Mouse (Mus musculus): ENCODE data around the gene Il4. TPM values are rescaled to one million over a fixed set of nuclear protein-coding genes. Genes with fewer than 3 reads are reported as not detected.
"Not testable (repeated sequence)": the region's sequence is repeated elsewhere in the genome, so short reads cannot be mapped to it uniquely, and the experiment has no call there.

Il4 gene
- total RNA-seq, 2 experiments from 2014 or later, result not detected

GRCm38 (mm10) chr11:53559980-53560379, 58.5 kb downstream of the Il4 start:
- DNase-seq, result not testable (repeated sequence)

GRCm38 (mm10) chr11:53557992-53558391, 60.5 kb downstream of the Il4 start:
- DNase-seq, result not testable (repeated sequence)

GRCm38 (mm10) chr11:53556529-53556928, 61.9 kb downstream of the Il4 start:
- not testable (repeated sequence) for DNase-seq

Other genes with a start within 250 kb of the Il4 start
- not detected for gene Leap2, start 195.5 kb downstream of the Il4 start, total RNA-seq (2021)
- 1,000 to 10,000 TPM; 2,590 to 2,622 TPM for gene Uqcrq, start 187.8 kb downstream of the Il4 start, total RNA-seq (2021)
- under 1 TPM; 0.52 to 0.80 TPM for gene Gdf9, start 187.6 kb downstream of the Il4 start, total RNA-seq (2021)
- not detected for gene Gm10447, start 161.6 kb downstream of the Il4 start, total RNA-seq (2021)
- under 1 TPM; 0.30 to 0.57 TPM for gene Shroom1, start 161.5 kb downstream of the Il4 start, total RNA-seq (2021)
- gene Gm9837, start 148.2 kb downstream of the Il4 start, total RNA-seq (2021), result not detected
- gene Gm9945, start 138.5 kb downstream of the Il4 start, total RNA-seq (2021), result not detected
- gene Sowaha, start 138.4 kb downstream of the Il4 start, total RNA-seq (2021), result under 1 TPM; 0.28 to 0.30 TPM
- 10 to 100 TPM; 24.7 to 24.8 TPM for gene Sept8, start 99.4 kb downstream of the Il4 start, total RNA-seq (2021)
- 10 to 100 TPM in 1 of 2 experiments, 1 to 10 TPM in 1; 8.4 to 11.2 TPM for gene Kif3a, start 51.3 kb downstream of the Il4 start, total RNA-seq (2021)
- gene Il13, start 16.0 kb upstream of the Il4 start, total RNA-seq (2021), result not detected
- gene Rad50, start 88.7 kb upstream of the Il4 start, total RNA-seq (2021), result 1 to 10 TPM; 8.0 to 8.6 TPM
- gene Il5, start 102.1 kb upstream of the Il4 start, total RNA-seq (2021), result not detected
- gene Irf1, start 151.3 kb upstream of the Il4 start, total RNA-seq (2021), result 10 to 100 TPM; 18.7 to 23.9 TPM
- under 1 TPM in 1 of 2 experiments, not detected in 1; 0.30 TPM for gene Gm17334, start 154.5 kb upstream of the Il4 start, total RNA-seq (2021)
- gene Gm12216, start 240.6 kb upstream of the Il4 start, total RNA-seq (2021), result 1 to 10 TPM; 2.5 to 2.6 TPM